Mouse (Mus musculus): ENCODE results near the gene Zbtb38. TPM values are rescaled to one million over a fixed set of nuclear protein-coding genes. Genes with fewer than 3 reads are reported as not detected.

Gene Zbtb38
- total RNA-seq, 2 experiments from 2014 or later = 65.0 to 70.1 TPM

DNA sequence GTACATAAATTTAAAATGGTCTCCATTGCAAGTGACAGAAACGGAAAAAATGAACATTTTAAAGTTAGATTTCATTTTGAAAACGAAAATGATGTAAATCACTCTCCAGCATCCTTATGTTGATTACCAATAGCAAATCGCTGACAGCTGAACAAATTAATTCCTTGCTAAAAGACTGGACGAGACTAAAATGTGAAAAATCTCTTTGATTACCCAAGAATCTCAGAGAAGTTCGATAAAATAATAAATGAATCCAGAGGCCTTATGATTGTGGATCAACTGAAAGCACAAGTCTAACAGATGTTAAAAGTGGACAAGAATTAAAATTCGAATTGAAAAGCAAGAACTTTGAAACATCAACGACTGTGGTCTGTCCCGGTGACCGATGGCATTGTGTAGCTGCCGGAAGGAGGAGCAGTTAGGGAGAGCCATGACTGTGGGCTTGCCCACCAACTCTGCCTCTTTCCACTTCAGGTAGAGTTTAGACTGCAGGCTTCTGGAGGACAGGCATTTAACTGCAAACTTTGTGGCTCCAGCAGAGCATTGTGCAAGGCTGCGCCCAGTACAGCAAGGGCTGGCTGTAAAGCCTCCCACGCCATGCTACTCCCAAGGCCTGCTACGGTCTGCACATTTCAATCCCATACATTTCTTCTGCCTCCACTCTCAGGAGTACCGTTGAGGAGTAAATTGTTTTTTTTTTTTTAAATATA, 35.7 kb downstream of the Zbtb38 start:
- no peak for DNase-seq (ENCODE audit: low spot score in 2 of 2)

DNA sequence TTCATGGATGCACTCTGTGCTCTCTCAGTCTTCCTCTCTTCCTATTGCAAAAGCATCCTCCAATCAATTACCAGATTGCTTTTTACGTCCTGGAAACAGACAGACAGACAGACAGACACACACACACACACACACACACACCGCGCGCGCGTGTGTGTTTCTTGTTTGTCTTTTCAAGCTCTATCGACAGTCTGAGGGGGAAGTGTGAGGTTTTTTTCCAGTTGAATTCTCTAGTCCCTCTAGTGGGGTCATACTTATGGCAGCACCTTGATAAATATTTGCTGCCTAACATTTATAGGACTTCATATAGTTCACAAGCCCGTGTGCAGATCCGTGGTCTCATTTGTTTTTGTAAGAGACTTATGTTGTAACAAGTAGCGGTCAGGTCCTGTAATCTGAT, 36.5 kb downstream of the Zbtb38 start:
- DNase-seq (ENCODE audit: low spot score in 2 of 2) = no peak

DNA sequence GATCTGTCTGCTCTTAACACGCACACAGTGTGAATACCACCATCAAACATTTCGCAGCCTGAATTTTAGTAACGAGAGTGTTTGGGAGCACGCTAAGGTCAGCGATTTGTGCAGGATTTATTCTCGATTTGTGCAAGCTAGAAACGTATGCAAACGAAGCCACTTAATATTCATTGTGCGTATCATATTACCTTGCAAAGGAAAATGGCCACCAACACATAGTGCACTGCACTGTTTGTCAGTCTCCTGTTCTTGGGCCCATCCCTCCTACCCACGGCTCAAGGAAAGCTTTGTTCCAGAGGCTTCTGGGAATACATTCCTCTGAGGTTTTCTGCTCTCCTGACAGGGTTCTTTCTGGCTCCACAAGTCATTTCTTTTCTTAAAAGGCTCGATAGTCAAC, 37.5 kb downstream of the Zbtb38 start:
- DNase-seq (ENCODE audit: low spot score in 2 of 2) = no peak

DNA sequence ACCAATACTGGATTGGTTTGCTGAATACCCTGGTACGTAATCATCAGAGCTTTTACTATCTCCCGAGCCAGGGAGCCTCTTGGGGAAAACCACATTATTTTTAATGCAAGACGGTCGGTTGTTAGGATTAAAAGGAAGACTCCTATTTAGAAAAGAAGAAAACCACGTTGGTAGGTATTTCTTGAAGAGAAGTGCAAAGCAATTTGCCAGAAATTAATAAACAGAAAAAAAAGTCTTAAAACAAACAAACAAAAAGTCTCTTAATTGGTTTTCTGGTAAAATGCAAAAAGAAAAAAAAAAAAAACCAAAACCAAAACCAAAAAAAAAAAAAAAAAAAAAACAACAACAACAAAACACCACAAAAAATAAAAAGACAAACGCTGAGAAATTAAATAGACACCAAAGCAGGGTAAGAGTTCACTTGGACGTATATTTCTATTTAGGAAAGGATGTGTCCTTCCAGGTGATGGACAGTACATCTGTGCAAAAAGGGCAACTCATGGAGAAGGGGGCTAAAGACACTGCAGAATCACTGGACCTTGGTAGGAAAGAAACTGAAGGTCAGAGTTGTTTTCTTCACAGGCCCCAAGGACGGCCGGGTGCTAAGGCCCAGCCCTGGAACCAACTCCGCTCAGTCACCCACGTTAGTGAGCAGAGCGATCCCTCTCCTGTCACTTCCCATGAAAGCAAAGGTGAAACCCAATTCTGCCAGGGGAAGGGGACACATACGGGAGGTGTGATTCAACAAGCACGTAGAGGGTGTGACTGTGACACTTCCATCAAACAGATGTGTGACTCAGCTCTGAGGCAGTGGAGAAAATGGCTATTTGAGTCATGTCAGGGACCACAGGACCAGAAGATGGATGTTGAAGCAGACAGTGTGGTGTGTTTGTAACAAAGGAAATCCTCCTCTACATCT, 38.9 kb downstream of the Zbtb38 start:
- no peak for DNase-seq (ENCODE audit: low spot score in 2 of 2)

DNA sequence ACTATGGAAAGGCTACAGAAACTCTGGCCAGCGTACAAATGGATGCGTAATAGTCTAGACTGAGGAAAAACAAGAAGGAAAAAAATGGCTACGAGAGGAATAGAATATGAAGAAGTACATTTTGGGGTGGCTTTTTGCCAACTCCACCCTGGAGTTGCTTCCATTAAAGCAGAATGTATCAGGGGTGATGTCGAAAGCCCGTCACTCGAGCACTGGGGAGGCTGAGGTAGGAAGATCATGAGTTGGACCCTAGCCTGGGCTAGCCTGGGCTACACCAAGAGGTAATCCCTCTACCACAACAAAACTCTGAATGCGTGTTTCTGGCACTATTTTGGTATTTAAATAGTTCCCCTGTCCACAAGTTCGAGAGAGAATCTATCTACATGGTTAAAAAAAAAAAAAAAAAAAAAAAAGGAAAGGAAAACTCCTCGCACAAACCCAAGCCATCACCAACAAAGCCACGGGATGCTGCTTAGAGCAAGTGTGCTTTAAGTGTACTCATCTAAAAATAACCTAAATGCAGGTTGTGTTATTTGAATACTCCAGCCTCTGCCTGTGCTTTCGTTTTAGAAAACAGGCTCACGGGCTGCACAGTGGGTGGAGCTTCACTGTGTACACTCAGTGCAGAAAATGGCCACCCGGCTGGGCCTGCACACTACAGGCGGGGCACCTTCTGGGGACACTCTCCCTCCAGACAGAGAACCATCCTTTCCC, 39.7 kb downstream of the Zbtb38 start:
- DNase-seq (ENCODE audit: low spot score in 2 of 2) = no peak

DNA sequence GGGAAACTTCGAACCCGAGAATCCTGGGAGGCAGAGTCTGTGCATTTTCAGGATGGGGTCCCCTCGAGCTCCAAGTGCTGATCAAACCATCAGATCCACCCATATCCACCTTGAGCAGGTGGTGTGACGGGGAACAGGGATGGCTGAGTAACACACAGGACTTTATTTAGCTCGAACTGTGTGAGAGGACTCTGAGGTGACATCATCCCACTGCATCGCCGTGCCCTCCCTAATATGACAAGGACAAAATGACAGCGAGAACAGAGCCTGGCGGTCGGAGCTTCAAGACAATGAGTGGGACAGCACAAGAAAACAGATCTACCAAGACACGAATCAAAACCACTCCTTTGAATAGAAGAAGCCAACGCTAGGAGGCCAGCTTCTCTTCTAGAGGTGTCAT, 40.6 kb downstream of the Zbtb38 start:
- DNase-seq (ENCODE audit: low spot score in 2 of 2) = no peak

DNA sequence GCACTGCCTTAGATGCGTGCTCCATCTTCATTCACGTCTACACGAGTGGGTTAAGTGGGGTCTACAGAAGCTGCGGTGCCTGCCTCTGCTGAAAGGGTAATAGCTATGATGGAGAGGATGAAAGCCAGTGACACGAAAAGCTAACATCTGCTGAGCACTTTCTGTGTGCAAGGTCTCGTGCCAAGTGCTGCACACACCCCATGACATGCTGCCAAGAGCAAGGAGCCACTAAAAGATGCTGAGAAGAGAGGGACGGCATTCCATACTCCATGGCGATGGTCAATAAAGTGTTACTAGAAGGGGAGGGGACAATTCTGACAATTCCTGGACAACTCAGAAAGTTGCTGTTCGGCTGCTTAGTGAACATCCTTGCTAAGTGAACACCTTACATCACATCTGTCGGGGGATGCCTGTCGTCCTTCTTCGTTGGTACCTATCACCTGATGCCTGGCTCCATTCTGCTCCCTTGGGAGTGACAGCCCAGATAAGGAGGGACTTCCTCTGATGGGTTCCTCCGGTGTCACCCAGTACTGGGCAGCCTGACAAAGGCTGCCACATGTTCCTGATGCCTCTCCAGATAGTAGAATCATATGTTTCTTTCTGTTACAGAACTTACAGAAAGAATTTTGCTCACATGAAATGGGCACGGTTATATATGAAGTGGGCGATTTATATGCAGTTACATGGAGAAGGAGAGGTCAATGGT, 42.2 kb downstream of the Zbtb38 start:
- DNase-seq (ENCODE audit: low spot score in 2 of 2) = no peak

DNA sequence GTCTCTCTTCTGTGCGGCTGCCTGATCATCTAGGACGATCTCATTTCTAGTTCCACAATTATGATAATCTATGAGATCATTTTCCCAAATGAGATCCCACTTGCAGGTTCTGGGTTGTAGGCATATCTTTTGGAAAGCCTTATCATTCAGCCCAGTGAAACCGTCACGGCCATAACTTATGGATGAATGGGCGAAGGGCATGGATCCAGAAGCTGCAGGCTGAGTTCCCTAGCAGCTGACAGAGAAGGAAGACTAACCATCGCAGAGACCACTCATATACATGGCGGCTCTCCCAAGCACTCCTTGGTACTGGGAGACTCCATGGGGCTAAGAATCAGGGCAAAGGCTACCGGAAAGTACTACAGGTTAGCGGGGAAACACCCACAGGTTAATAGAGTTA, 43.7 kb downstream of the Zbtb38 start:
- no peak for DNase-seq (ENCODE audit: low spot score in 2 of 2)

DNA sequence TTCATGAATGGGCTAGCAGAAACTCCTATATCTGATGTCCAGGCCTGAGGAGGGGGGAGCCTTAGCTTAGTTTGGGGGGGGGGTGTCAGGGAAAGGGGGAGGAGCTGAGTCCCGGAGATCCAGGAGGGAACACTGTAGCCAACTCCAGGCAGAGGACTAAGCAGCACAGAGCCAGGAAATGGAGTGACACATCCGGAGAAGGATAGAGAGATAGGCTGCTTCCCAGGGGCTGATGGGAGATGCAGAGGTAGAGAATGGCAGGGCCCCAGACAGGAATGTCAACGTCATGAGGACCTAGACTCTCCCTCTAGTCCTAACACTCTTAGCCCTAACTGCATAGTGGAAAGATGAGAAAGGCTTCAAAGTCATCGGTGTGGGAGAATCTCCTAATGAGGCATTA, 44.7 kb downstream of the Zbtb38 start:
- no peak for DNase-seq (ENCODE audit: low spot score in 2 of 2)

DNA sequence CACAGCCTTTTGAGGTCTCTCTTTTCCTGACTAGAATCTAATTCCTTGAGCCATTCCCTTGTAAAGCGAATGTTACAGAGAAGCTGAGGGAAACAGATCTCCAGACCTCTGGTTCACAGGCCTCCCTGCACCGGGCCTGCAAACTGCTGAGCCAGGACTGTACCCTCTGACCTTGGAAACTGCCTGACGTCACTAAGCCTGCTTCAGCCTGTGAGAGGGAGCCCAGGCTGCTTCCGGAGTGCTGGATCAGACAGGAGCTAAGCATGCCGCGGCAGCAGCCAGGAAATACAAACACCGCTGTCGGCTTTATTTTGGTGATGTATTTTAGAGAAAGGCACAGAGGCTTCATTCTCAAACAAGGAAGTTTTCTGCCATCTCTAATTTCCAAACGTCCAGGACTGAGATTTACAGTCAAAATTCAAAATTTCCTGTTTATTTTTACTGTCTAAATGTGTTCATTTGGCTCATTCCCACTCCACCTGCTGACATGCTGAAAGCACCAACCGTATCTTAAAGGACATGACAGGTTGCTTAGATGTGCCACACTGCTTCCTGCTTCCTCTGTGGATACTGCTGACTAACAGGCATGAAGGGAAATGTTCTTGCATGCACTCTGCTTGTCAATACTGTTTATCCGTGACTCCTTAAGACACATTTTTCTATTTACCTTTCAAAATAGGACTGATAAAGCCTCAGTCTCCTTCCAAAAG, 46.9 kb downstream of the Zbtb38 start:
- no peak for DNase-seq (ENCODE audit: low spot score in 2 of 2)

DNA sequence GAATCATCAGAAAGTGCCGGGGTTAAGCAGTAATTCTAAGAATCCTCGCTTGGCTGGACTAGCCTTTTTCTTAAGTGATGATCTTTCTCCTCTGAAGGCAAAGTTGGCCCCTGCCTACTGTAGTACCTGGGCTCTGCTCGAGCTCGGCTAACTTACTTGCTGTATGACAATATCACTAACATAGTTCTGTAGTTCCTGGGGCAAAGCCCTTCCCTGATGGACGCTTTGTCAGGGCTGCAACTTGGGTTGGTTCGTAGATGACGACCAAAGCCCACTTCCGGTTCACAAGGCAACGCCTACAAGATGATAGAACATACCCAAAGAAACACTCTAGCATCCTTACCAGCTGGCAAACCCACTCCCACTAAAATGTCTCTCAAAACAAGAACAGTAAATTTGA, 47.7 kb downstream of the Zbtb38 start:
- no peak for DNase-seq (ENCODE audit: low spot score in 2 of 2)

DNA sequence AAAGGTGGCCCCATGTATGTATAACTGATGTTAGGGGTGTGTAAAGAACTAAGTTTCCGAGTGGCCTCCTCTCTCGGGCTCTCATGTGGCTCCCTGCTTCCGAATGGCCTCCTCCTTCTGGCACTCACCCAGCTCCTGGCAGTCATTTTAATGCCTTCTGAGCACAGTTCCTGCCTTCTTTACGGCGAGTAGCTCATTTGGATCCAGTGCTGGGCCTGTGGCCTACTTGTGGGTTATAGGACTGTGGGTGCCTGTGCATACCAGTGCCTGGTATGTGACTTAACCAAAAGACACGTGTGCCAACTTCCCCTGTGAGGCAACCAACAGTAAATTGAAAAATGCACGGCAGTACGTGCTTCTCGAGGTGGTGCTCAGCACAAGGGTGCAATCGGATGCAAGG, 50.7 kb downstream of the Zbtb38 start:
- no peak for DNase-seq (ENCODE audit: low spot score in 2 of 2)

DNA sequence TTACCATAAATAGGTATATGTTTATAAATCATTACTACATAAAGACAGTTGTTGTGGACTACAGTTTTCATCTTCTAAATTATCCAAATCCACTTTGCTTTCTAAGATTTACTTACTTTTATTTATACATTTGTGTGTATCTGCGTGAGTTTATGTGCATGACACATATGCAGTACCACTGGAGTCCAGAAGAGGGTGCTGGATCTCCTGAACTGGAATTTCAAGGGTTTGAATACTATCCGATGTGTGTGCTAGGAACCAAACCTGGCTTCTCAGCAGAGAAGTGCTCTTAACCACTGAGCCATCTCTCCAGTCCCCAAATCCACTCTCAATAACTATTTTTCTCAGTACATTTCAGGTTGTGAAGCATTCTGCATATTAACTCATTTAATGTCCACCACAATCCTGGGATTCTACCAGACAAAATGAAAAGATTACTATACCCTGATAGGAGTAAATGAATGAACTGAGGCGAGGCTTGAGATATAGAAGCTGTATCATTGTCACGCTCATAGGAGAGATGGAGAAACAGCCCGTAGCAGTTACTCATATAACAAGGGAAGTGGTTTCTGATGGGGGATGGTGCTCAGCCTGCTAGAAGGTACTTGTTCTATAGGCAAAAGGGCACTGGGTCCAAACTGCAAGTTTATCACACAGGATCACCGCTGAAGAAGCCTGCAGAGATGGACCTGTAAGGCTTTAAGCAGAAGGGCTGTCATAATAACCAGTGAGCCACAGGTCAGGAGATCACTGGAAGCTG, 53.2 kb downstream of the Zbtb38 start:
- DNase-seq (ENCODE audit: low spot score in 2 of 2) = no peak

DNA sequence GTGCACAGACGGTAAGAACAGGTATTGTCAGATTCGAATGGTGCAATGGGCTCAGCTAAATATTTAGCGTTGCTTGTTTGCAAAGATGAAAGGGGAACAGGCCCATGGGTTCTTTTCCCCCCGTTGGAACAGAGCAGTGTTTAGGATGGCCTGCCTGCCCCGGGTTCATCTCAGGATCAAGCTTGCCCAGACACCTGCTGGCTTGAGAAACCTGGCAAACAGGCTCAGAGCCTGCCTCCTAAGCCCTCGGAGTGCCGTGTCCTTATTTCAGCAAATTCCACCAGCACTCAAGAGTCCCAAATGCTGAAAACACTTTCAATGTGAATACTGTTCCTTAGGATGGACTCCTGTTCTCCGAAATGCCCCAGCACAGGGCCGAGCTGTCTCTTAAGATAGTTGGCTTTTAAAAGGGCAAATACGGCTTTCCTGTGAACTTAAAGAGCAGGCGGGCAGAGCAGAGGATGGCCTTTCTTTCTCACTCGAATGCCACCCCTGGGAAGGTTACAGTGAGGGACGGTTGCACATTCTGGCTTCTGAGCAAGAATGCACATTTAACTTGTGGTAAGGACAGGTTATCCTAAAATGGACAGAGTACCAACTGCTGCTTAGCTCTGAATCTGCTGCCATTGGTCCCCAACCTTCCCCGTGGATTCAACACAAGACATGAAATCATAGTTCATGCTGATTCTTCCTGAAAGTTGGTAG, 55.7 kb downstream of the Zbtb38 start:
- DNase-seq (ENCODE audit: low spot score in 2 of 2) = no peak

DNA sequence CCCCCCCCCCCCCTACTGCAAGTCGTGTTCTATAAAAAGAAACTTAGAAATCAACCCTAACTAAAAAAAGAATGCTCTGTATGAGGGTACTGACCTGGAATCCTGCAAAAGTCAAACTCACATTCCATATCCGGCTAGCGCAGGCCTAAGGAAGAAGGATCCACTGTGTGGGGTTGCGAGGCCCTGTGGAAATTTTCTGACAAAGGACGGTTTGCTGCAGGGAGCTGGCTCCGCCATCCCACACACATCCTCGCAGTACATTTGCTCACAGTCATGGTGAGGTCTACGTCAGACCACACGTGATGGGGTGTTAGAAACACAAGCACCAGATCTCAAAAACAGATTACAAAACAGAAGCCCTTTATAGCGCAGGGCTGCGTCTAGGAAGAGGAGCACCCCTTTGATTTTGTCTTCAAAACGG, 56.5 kb downstream of the Zbtb38 start:
- DNase-seq (ENCODE audit: low spot score in 2 of 2) = peak; percentile 72 to 81

DNA sequence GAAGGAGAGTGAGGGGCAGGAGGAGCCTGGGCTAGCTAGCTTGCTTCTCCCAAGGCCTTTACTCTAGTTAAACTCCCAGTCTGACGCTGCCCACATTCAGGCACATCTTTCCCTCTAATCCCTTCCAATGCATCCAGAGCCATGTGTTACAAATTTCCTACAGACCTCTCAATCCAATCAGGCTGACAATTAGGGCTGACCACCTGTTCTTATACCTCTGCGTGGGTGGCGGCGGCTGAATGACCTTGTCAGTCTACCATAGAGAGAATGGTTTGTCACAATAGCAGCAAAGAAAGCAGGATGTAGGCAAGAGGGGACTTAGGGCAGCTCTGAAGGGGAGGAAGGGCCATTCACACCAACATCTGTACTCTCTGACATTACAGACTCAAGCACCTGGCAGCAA, 62.2 kb downstream of the Zbtb38 start:
- DNase-seq (ENCODE audit: low spot score in 2 of 2) = no peak

DNA sequence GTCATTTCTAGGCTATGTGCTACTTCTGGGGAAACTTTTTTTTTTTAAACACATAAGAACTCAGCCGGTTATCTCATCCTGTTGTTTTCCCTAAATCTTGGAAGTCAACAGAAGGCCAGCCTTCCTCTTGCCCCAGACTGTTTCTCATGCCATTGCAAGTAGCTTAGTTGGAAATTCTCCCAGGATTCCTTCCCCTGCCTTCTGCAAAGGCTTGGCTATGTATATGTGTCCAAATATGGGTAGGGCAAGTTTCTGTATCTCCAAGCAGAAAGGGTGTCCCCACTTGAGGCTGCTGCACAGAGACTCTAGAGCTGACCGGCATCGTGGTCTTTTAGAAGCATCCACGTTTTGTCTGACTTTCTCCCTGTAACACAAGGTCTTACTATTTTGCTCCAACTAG, 63.6 kb downstream of the Zbtb38 start:
- DNase-seq (ENCODE audit: low spot score in 2 of 2) = no peak

DNA sequence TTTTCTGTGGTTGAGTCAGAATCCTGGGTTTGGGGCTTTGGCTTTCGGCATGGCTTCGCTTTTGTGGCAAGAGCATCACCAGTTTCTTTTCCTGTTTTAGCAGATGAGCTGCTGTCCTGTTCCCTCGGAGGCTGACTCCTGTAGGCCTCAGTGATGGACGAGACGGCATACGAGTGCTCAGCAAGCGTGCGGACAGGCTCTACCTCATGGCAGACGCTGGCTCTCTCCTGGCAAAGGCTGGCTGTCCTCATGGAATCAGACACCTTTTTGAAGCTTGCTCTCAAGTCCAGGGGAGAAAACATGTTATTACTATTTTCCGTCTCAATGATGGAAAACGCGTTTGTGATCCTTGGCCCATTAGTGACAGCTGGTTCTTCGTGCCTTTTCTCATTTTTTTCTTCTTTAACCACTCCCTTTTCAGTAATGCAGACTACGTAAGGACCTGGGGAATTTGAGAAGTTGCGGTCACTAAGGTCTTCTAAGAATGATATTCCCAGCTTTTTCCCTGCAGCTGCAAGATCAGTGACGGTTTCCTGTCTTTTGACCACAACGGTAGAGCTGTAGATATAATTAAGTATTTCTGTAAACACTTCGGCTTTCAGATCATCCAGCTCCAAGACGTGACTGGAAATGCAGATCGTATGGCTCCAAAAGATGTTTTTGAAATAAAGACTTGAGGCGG, 64.3 kb downstream of the Zbtb38 start:
- DNase-seq (ENCODE audit: low spot score in 2 of 2) = no peak

Measured in left cerebral cortex, adult 18-20 months (tissue).